Mouse (Mus musculus): ENCODE results near the gene Rabgap1l. TPM values are rescaled to one million over a fixed set of nuclear protein-coding genes. Genes with fewer than 3 reads are reported as not detected.

Gene Rabgap1l
- polyA plus RNA-seq (2012; rRNA removed; ENCODE audit: low replicate concordance), result 2.6 and 3.4 TPM in 2 replicates

DNA sequence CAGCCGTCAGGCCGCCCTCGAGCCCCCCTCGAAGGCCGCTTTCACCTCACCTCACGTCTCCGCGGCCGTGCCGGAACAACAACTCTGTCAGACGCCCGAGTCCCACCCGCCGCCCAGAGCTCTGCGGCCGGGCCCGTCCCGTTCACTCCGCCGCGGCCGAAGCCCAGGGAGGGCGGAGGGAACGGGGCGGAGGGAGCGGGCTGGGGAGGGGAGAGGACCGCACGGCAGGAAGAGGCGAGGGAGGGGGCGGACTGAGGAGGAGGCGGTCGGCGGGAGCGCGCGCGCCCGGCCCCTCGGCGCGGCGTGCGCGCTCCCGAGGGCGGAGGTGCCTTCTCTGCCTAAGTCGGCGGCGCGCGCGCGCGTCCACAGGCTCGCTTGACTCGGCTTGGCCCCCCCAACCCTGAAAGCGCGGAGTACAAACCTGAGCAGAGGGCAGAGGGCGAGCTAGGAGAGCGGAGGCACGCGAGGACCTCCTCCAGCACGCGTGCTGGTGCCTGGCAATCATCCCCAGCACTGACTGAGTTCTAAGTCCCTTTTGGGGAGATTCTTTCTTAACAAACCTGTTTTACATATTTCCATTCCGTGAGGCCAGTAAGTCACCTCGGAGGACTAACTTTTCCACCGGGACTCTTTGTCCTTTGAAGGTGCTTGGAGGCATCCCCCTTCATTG is at the start of gene Rabgap1l:
Rabgap1l (minus strand) TSS at position 526 of the 670 bp plus-strand sequence.

DNA sequence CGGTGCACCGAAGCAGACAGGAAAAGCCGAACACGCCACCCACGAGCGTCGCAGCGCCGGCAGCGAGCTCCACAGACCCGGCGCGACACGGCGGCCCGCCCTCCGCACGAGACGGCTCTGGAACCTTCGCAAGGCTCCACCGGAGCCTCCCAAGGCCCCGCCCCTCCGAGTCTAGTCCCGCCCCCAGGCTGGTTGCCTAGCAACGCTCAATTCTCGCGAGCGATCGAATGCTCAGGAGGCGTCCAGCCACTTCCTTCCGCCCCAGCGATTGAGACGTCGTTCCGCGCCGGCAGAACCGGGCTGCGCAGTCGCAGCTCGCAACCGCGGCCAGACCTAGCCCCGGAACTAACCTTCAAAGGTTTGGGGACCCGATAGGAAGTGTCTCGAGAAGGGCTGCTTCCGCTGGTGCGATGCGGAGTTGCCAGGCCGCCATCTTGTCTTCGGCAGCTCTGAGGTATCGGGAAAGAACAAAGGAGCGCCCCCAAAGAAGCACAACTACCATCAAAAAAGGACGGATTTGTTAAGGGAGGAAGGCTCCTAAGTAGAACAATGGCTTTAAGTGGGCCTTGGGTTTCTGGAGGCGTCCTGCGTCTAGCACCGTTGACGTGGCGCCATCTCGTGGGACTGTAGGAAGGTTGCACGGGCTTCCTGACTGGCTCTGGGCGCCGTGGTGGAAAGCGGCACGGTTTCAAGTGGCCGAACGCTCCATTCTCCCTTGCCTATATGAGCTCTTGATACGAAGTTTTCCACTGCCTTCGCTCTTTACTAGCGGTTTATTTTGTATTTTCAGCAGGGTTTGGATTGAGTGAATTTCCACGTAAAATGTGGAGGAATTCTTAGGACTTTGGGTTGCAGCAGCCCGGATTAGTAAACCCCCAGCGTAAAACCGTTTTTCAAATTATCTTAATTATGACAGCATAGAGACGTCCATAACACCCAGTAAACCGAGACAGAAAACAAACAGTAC is 580.0 kb downstream of the Rabgap1l start, which contains the start of gene Cacybp:
Cacybp (minus strand) TSS at position 173 of the 967 bp plus-strand sequence.

DNA sequence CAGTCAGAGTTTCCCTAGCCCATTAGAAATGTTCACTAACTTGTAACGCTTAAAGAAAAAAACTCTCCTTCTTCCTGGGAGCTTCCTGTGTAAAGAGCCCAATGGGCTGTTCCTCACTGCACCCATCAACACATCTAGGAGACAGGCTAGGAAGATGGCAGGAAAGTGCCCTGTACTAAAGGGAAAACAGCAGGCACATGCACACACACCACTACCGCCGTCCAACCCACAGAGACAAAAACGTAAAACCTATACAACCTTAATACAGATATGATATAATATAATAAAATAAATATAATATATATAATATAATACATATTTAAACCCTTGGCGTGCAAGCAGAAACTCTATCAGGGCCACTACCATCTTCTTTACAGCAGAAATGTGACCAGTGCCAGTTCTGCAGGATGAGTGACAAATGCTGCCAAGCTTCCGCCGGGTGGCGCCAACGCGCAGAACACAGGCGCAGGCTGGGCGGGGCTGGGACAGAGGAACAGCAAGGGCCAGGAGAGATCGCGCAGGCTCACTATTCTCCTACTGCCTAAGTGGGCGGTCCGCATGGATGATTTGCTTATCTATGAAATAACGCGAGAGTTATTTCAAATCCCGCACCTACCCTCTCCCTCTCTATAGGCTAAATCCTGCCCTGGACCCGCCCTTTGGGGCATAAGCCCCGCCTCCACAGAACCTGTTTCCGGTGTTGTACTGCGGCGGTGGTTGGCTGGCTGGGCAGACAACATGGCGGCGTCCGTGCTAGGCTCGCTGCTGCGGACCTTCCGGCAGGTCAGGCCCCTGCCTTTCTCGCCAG is 598.3 kb downstream of the Rabgap1l start, which contains the start of gene Mrps14:
Mrps14 (plus strand) TSS at position 687 of the 808 bp plus-strand sequence.

Other genes with a start within 250 kb of the Rabgap1l start
- 3.0 and 6.6 TPM in 2 replicates for gene Rc3h1, start 113.2 kb upstream of the Rabgap1l start, polyA plus RNA-seq (2012; rRNA removed; ENCODE audit: low replicate concordance)
- gene Serpinc1, start 185.4 kb upstream of the Rabgap1l start, polyA plus RNA-seq (2012; rRNA removed; ENCODE audit: low replicate concordance), result 2.3 and 2.5 TPM in 2 replicates
- gene Zbtb37, start 241.6 kb upstream of the Rabgap1l start, polyA plus RNA-seq (2012; rRNA removed; ENCODE audit: low replicate concordance), result 0.12 and 0.14 TPM in 2 replicates

Data from duodenum, adult 2 months (tissue).